Mouse (Mus musculus): ENCODE data around the gene Nsg2. TPM values are rescaled to one million over a fixed set of nuclear protein-coding genes. Genes with fewer than 3 reads are reported as not detected.

Nsg2 gene
- polyA plus RNA-seq, 2 experiments = 3.2 to 17.5 TPM

DNA sequence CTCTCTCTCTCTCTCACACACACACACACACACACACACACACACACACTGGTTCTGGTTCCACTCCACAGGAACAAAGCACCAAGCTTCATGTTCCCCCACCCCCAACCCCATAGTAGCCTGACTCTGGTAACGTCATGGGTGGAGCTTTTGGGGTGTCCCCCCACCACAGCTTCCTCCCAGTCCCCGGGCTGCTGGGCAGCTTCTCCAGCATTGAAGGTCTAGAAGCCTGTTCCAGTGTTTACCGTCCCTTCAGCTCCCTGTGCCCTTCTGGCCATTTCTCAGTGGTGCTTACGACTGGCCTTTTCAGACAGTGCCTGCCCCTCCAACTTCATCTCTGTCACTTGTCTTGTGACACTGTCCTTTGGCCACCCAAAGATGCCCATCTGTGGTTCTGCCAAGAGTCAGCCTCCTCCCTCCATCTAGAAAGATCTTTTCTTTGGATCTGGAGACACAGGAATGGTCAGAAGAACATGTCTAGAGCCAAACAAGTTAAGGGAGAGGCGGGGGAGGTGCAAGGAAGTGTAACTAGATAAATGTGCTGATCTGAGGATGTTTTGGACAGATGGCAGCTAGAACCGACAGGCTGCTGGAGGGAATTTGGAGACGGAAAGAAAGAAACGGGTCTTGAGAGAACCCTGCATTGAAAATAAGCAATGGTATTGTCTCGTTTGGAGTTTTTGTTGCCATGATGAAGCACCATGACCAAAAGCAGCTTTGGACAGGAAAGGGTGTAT is 11.8 kb downstream of the Nsg2 start:
- Histone ChIP-seq H3K4me1 (ENCODE audit: control insufficient read depth, insufficient read depth, low read length) (peaks cover 9% of the 10 kb centered on the region; the same call in 1 of the 2 replicates), H3K27ac (replicated peaks; ENCODE audit: low read depth, low read length) (no peak overlapping the region), H3K9me3 (ENCODE audit: control insufficient read depth, low read length) (peaks cover 5% of the 10 kb centered on the region; the same call in 1 of the 2 replicates), H3K36me3 (ENCODE audit: control insufficient read depth, insufficient read depth, low read length) (no peaks in the 10 kb centered on the region), H3K4me3 (replicated peaks; ENCODE audit: low read length) (no peak overlapping the region), H3K4me2 (replicated peaks; ENCODE audit: low read depth, low read length, severe bottlenecking) (no peak overlapping the region), H3K27me3 (ENCODE audit: control insufficient read depth, insufficient read depth, low read length) (no peaks in the 10 kb centered on the region), H3K9ac (ENCODE audit: low read depth, low read length, severe bottlenecking) (no peak overlapping the region)
- DNase-seq (ENCODE audit: low spot score) (no peak), ATAC-seq (ENCODE audit: low FRiP score, low read depth) (no peak)
- TF ChIP-seq POLR2A (IDR thresholded peaks at IDR 0.05; ENCODE audit: borderline replicate concordance, extremely low read depth, insufficient read depth, insufficient read length) = no peak
- WGBS = 65% methylated on average over 9 of the region's 9 CpGs

DNA sequence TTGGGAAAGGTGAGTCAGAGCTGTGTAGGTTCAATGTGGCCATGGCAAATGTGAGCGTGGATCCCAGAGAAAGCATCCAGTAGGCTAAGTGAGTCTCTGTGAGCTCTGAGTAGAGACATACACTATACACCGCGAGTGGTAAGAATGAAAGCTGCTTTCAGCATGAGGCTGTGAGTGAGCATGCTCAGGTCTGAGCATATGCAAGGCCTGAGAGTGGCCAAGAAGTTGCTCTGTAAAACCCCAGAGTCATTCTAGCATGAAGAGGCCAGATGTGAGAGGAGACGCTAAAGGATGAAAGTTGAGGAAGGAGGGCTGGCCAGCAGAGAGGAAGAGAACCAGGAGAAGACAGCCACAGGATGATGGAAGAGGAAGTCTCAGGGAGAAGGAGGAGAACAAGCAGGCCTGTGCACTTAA is 12.8 kb downstream of the Nsg2 start:
- no peak for DNase-seq (ENCODE audit: low spot score)
- no peak overlapping the region for H3K27ac ChIP-seq (replicated peaks; ENCODE audit: low read depth, low read length)
- WGBS = 67% methylated on average over 4 of the region's 4 CpGs
- no peak overlapping the region for H3K9ac ChIP-seq (ENCODE audit: low read depth, low read length, severe bottlenecking)
- H3K27me3 ChIP-seq (ENCODE audit: control insufficient read depth, insufficient read depth, low read length) = no peaks in the 10 kb centered on the region
- no peak overlapping the region for H3K4me3 ChIP-seq (replicated peaks; ENCODE audit: low read length)
- no peak for TF ChIP-seq POLR2A (IDR thresholded peaks at IDR 0.05; ENCODE audit: borderline replicate concordance, extremely low read depth, insufficient read depth, insufficient read length)
- H3K4me2 ChIP-seq (replicated peaks; ENCODE audit: low read depth, low read length, severe bottlenecking) = no peak overlapping the region
- H3K4me1 ChIP-seq (ENCODE audit: control insufficient read depth, insufficient read depth, low read length) = peaks cover 9% of the 10 kb centered on the region; the same call in 1 of the 2 replicates
- ATAC-seq (ENCODE audit: low FRiP score, low read depth) = peak; percentile 19; the same call in 1 of the 2 replicates
- no peaks in the 10 kb centered on the region for H3K36me3 ChIP-seq (ENCODE audit: control insufficient read depth, insufficient read depth, low read length)
- H3K9me3 ChIP-seq (ENCODE audit: control insufficient read depth, low read length) = no peaks in the 10 kb centered on the region

DNA sequence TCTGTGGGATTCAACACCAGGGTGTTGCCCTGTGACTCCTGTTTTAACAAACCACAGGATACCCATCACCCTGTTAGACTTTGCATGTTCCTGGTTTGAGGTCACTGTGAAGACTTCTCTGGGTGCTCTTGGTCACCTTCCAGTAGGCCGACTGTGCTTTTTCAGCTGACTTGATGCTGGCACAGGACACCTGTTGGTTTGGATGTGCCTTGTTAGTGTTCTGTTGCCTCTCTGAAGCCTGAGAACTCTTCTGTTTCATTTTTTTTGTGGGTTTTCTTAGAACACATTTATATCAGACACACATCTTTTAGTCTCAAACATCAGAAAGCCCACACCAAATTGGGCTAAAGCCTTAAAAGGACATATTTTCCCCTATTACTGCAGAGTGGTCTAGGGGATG is 13.3 kb downstream of the Nsg2 start:
- H3K27me3 ChIP-seq (ENCODE audit: control insufficient read depth, insufficient read depth, low read length) = no peaks in the 10 kb centered on the region
- no peak overlapping the region for H3K4me3 ChIP-seq (replicated peaks; ENCODE audit: low read length)
- no peak overlapping the region for H3K9ac ChIP-seq (ENCODE audit: low read depth, low read length, severe bottlenecking)
- DNase-seq (ENCODE audit: low spot score) (no peak), ATAC-seq (ENCODE audit: low FRiP score, low read depth) (no peak)
- no peaks in the 10 kb centered on the region for H3K36me3 ChIP-seq (ENCODE audit: control insufficient read depth, insufficient read depth, low read length)
- no peaks in the 10 kb centered on the region for H3K9me3 ChIP-seq (ENCODE audit: control insufficient read depth, low read length)
- H3K27ac ChIP-seq (replicated peaks; ENCODE audit: low read depth, low read length) = no peak overlapping the region
- WGBS = 88% methylated on average over 1 of the region's 1 CpGs
- no peak for TF ChIP-seq POLR2A (IDR thresholded peaks at IDR 0.05; ENCODE audit: borderline replicate concordance, extremely low read depth, insufficient read depth, insufficient read length)
- H3K4me1 ChIP-seq (ENCODE audit: control insufficient read depth, insufficient read depth, low read length) = peaks cover 9% of the 10 kb centered on the region; the same call in 1 of the 2 replicates
- H3K4me2 ChIP-seq (replicated peaks; ENCODE audit: low read depth, low read length, severe bottlenecking) = no peak overlapping the region

DNA sequence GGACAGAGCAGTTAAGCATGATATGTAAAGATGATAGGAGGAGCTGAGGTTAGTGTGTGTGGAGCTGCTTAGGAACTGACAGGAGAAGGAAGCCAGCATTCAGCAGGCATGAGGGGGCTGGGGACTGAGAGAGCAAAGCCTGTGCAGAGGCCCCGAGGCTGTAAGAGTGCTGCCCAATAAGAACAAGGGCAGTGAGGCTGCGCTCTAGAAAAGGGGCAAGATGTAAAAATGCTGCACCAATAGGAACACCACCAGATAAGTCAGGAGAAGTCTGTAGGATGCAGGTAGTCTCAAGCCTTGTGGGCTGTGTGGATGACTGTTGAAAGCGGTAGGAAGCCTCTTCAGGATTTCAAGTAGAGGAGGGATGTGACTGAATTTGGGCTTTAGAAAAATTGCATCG is 17.9 kb downstream of the Nsg2 start:
- H3K4me3 ChIP-seq (replicated peaks; ENCODE audit: low read length) = no peak overlapping the region
- H3K4me1 ChIP-seq (ENCODE audit: control insufficient read depth, insufficient read depth, low read length) = 0 out of 2 replicates have a peak, but pooled peaks cover 5% of the 10 kb centered on the region
- WGBS = 50% methylated on average over 4 of the region's 4 CpGs
- H3K9me3 ChIP-seq (ENCODE audit: control insufficient read depth, low read length) = no peaks in the 10 kb centered on the region
- ATAC-seq (ENCODE audit: low FRiP score, low read depth) (no peak), DNase-seq (ENCODE audit: low spot score) (no peak)
- no peak overlapping the region for H3K9ac ChIP-seq (ENCODE audit: low read depth, low read length, severe bottlenecking)
- no peak overlapping the region for H3K27ac ChIP-seq (replicated peaks; ENCODE audit: low read depth, low read length)
- no peak for TF ChIP-seq POLR2A (IDR thresholded peaks at IDR 0.05; ENCODE audit: borderline replicate concordance, extremely low read depth, insufficient read depth, insufficient read length)
- H3K27me3 ChIP-seq (ENCODE audit: control insufficient read depth, insufficient read depth, low read length) = no peaks in the 10 kb centered on the region
- H3K36me3 ChIP-seq (ENCODE audit: control insufficient read depth, insufficient read depth, low read length) = no peaks in the 10 kb centered on the region
- H3K4me2 ChIP-seq (replicated peaks; ENCODE audit: low read depth, low read length, severe bottlenecking) = no peak overlapping the region

DNA sequence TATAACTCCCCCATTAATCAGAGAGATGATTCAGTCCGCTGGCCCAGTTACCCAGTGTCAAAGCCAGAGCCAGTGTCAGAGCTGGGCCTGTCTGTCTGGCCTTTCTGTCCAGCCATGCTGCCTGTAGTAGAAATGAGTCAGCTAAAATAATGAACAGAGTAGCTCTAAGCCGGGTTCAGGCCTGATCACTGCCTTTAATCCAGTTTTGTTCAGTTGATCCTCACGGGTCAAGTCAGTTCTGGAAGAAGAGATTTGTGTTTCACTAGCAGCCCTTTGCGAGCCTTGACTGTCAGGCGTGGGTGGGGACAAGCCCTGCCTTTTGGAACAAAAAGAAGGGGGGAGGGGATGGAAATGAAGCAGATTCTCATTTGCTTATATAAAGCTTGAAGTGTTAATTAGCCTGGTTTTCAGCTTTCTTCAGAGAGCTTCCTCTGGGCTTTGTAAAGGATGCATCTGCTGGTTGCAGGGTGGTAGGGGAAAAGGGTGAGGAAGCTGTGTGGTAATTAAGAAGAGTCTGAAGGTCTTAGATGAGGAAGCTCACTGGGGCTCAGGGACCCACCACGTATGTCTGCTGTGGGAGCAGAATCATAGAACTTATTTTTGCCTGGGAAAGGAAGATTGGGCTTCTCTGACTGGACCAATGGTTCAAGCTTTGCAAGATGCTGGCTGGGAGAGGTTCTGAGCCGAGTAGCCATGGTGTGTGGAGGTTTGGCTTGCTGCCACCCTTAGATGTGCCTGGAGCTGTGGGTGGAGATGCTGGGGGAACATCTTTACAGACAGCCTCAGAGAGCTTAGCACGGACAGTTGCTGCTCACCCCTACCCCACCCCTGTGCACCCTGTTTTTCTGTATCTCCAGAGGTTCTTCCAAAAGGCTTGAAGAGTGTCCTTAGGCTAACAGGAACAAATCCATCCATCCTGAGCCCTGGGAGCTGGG is 20.0 kb downstream of the Nsg2 start:
- Histone ChIP-seq H3K4me2 (replicated peaks; ENCODE audit: low read depth, low read length, severe bottlenecking) (no peak overlapping the region), H3K9ac (ENCODE audit: low read depth, low read length, severe bottlenecking) (no peak overlapping the region), H3K9me3 (ENCODE audit: control insufficient read depth, low read length) (no peaks in the 10 kb centered on the region), H3K4me3 (replicated peaks; ENCODE audit: low read length) (no peak overlapping the region), H3K4me1 (ENCODE audit: control insufficient read depth, insufficient read depth, low read length) (peaks cover 15% of the 10 kb centered on the region; the same call in 1 of the 2 replicates), H3K27ac (replicated peaks; ENCODE audit: low read depth, low read length) (no peak overlapping the region), H3K27me3 (ENCODE audit: control insufficient read depth, insufficient read depth, low read length) (no peaks in the 10 kb centered on the region), H3K36me3 (ENCODE audit: control insufficient read depth, insufficient read depth, low read length) (no peaks in the 10 kb centered on the region)
- no peak for TF ChIP-seq POLR2A (IDR thresholded peaks at IDR 0.05; ENCODE audit: borderline replicate concordance, extremely low read depth, insufficient read depth, insufficient read length)
- no peak for DNase-seq (ENCODE audit: low spot score)
- no peak for ATAC-seq (ENCODE audit: low FRiP score, low read depth)
- 39% methylated on average over 8 of the region's 8 CpGs for WGBS

Measured in limb, embryonic 14.5 days (tissue).